Mouse (Mus musculus) kidney, postnatal 4 days (tissue): ENCODE results near the gene Snrpa1.
"Not testable (repeated sequence)": the region's sequence is repeated elsewhere in the genome, so short reads cannot be mapped to it uniquely, and the experiment has no call there.

Experiments
- DNase-seq, 2 experiments: peaks; one replicate each; pipeline ENCODE4 v3.0.0; 2021; ENCODE audit warnings: mixed read lengths in 2 of 2

Gene Snrpa1

DNA sequence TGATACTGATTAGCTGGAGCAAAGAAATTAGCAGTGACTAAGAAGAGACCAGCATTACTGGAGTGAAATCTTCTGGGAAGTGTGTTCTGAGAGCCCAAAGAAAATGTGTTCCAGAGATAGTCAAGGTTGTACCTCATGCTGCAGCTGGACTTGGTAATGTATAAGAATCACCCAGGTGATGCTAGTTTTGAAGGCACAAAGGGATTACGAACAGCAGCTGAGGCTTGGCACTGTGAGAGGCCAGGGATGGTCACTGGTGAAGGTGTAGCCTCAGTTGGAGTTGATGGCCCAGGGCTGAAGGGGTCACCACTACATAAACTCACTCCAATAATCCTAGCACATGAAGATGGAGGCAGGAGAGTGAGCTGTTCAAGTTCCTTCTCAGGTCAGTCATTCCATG lies at the start of gene Snrpa1:
Gene Snrpa1 (plus strand): TSS at position 301 of the 400 bp plus-strand sequence.
- DNase-seq = no peak

DNA sequence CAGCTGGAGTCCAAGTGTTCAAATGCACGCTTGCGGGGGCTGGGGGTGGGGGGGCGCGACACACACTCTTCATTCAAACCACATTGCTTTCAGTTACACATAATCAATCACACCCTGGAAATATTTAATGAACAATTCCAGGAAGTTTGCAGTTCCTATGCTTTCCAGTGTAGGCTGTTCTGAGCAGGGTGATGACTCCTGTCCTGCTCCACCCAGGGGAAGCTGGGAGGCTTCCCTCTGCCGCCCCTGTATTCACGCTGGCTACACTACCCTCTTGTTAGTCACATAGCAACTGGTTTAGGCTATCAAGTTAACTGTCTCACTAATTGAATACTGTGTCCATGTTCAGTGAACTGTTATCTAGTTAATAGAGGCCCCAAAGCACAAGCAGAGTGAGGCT lies 48.3 kb upstream of the Snrpa1 start:
- DNase-seq = no peak

DNA sequence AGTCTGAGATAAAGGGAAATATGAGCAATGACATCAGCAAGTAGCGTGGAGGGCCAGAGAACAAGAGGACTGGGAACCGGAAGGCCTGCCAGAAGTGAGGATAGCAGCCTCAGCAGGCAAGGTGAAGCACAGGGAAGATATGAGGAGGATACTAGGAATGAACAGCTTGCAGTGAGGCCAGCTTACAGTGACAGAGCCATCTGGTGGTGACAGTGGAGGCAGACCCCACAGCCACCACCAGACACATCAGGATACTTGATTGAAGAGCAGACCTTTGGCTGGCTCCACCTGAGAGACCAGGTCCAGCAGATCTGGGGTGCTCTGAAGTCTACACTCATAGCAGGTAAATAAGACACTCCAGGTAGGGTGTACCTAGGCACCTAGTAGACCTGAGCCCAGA lies 31.1 kb upstream of the Snrpa1 start:
- peak; percentile 35 to 57 for DNase-seq

DNA sequence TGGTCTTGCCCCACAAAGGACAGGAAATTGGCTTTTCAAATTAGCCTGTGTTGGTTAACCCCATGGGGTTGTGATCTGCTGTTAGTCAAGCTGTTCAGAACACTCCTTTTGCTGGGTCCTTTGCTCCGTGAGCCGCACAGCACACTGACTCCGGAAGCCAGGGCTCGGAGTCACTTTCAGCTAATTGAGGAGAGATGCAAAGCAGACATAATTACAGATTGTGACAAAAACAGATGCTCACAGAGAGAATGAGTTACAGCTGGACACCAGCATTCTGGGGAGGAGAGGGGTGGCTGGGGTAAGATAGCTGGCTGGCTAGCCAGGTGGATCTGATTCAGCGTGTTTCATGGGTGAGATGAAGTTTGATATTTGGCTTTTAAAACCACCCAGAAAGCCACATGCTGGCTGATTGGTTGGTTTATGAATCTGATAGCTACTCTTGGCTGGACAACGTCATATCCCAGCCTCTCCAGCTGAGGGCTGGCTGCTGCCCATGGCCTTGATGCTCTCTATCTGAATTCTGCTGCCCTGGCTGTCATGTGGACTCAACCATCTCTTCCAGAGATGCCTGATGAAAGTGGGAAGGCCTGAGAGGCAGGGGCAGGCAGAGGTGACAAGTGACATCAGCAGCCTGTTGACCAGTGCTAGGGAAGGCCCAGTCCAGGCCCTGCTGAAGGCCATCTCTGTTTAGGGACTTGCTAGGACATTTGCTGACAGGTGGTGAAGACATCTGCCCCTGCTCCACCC lies 29.9 kb upstream of the Snrpa1 start:
- no peak for DNase-seq

DNA sequence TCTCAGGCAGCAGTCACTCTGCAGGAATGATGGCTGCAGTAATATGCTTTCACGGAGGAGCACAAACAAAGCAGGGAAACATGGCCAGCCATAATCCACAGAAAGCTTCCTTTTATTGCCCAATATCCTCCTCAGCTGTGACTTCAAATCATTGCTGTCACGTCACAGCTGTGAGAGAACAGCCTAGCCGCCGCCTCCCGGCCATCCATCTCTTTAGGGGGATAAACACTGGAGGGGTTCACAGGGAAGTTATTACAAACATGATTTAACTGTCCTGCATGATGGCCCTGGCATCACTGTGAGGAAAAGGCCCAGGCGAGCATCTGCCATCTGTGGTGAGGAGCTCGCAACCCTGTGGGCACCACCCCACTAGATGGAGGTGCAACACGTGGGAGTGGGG lies 22.0 kb upstream of the Snrpa1 start:
- DNase-seq = no peak

DNA sequence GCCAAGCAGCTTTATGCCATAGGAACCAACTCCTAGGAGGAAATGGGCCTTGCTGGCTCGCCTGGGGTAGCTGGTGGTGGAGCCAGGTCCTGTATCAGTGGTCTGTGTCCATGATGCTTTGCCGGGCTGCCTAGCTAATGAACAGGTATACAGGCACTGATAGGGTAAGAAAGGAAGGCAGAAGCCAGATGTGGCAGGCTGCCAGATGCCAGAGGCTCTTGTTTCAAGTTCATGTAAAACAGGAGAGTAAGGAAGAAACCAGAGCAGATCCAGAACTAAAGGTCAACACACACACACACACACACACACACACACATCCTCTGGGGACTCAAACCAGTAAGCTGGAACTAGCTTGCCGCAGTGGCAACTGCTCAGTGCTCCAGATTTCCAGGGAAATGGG lies 20.5 kb upstream of the Snrpa1 start:
- peak; percentile 28 to 30 for DNase-seq

DNA sequence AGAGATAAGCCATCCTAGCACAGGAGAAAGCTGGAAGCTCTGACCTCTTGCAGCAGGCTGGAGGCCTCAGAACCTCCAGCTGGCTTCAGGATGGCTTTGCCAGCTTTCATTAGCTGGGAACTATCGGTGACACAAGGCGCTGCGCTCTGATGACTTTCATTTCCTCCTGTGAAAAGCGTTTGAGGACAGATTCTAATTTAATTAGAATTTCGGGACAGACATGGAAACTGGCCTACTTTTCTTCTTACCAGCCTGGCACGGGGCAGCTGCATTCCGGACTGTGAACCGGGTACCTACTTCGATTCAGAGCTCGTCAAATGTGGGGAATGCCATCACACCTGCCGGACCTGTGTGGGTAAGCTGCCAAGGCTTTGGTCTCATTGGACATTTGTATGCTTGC lies 20.1 kb upstream of the Snrpa1 start:
- DNase-seq = no peak

DNA sequence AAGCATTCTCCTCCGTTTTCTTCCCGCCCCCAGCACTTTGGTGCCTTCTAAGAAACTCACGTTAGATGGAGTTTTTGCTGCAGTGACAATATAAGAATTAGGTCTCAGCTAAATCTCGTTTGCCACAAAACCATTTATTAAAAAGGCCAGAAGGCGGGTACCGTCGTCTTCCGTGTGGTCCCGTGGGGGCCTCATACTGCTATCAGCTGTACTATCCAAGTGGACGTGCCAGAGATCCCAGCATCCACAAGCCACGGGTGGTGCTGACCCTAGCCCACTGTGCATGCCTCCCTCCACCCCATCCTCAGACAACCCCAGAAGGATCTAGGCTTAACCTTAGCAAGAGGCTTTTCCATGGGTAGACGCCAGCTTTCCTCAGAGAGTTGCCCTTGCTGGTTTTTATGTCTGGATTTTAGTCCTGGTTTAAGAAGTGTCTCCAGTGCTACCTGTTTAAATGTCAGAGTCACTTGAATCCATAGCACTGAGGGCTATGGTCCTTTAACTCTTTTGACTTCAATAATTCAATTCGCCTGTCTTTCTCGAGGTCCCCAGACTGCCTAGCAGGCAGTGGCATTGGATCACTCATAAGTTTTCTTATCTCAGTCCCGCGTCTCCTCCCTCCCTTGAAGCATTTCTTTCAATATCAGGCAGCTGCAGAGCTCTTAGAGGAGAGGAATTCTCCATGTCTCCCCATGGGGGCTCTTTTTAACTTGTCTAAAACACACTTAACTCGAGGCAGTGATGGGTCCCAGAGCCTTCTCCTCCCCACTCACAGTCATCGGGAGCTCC lies 18.6 kb upstream of the Snrpa1 start:
- no peak for DNase-seq

DNA sequence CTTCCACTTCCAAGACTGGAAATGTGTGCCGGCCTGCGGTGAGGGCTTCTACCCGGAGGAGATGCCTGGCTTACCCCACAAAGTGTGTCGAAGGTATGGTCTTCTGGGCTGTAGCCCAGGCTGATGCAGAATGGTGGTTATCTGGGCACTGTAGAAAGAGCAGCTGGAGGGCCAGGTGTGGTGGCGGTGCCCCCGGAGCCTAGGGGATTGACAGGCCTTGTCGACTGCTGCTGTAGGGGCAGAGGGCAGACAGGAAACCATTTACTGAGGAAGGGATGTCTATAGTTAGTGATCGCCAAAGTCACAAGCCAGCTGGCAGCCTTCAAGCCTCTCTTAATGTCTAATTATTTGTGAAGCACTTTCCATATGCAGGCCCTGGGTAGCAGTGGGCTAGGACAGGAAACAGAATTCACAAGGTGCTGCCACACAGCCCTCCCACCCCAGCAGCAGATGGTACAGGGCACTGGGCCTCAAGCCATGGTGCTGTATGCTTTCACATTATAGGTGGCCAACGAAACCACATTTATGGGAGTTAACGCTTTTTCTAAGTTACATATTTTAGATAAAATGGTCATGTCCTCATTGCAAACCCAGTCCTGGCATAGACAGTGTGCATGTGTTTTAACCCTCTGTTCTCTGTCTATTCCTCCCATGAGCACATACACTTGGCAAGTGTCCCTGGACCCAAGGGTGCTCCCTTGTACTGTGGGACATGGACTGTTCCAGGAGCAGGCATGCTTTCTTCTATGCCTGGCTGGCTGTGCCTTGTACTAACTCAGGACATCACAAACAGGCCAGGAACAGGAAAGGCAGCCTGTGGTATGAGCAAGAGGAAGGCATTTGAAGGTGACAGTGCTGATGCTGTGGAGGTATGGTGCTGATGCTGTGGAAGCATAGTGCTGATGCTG lies 15.0 kb upstream of the Snrpa1 start, which contains the start of gene Gm45213:
Gene Gm45213 (plus strand): TSS at position 51 of the 908 bp plus-strand sequence.
- DNase-seq = no peak

DNA sequence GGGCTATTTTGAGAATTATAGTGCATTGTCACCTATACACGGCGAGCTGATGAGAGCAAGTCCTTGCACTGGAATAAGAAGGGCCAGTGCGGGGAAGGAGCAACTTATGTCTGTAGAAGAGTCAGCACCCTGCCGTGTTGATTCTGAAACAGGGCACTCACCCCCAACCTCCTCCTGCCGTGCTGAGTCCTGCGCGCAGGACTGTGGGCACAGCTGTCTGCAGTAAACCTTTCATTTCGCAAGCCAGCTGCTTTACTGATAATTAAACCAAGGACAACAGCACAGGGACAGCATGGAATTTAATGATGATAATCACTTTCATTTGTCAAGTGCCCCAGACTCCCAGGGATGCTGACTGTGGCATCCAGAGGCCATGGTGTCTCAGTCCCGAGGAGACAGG lies 14.2 kb upstream of the Snrpa1 start:
- DNase-seq = no peak

DNA sequence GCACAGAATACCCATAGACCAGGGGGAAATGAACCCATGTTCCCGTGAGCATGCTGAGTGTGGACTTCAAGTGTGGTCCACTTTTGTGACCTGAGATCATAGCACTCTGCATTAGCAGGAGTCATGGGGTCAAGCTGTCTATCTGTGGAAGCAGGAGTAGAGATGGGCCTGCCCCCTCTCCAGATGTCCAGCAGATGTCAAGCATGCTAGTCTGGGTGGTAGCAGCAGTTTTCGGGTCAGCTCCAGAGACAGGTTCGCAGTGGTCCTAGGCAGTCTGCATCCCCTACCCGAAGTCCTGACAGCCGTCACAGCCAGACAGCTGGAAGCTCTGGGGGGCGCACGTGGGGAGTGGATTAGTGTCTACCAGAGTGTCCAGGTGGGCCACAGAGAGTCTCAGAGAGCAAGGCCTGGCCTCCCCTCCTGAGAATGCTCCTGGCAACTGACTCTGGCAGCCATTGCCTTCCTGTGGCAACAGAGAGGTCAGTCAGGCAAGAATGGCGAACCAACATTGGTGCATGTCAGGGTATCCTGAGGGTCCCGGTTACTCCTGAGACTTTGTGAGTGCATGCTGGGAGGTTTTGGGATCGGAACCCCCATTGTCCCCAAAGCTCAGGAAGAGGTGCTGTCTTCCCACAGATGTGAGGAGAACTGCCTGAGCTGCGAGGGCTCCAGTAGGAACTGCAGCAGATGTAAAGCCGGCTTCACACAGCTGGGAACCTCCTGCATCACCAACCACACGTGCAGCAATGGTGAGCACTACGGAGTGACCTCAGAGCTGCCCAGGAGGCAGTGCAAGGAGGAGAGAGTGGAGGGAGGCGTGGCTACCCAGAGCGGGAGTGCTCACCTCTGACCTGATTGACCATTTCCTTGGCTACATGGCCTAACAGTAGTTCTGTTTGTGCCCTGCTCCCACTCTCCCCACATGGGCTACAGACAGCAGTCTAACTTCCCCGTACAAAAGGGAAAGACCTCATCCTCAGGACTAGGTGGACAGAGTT lies 11.6 kb upstream of the Snrpa1 start:
- DNase-seq = peak in 1 of 2 experiments; percentile 34

DNA sequence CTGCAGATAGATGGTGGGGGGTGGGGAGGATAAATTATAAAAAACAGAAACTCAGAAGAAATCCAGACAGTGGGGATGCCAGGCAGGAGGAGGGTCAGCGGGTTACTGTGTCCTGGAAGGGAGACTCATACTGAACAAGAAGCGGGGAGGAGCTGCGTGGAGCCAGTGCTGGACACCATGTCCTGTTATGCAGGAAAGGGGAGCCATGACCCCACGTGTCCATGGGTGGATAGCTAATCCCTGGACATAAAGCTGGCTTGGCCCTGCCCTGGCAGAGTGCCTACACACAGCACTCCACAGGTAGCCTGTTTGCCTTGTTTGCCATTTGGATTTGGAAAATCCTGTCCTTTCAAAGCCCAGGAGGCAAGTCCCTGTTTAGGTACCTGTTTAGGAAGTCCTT lies 10.8 kb upstream of the Snrpa1 start:
- DNase-seq = no peak

DNA sequence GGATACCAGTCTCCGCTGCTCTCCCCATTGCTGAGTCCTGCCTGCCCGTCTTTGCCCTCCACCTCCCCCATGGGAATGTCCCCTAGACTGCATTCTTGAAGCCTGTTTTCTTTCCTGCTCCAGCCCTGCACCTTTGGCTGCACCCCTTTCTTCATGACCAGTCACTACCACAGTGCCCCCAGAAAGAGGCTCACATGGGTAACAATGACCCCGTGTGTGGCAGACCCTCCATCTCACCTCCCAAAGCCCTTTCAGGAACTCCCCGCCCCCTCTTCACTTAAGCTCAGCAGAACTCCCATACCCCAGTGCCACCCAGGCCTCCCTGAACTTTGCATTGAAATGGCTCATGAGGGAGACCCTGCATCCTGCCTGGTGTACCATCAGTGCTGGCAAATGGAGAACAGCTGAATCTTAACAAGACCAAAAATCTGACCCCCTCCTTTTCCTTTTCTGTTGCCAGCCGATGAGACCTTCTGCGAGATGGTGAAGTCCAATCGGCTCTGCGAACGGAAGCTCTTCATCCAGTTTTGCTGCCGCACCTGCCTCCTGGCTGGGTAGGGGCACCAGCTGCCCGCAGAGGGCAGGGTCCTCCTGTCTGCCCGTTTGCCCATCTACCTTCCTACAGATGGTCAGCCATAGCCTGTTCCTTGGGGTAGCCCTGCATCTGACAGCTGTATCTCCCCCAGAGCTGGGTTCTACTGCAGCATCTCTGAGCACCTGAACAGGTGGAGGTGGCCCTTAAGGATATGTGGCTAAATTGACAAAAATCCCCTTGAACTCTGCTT lies 10.2 kb upstream of the Snrpa1 start:
- DNase-seq = no peak

DNA sequence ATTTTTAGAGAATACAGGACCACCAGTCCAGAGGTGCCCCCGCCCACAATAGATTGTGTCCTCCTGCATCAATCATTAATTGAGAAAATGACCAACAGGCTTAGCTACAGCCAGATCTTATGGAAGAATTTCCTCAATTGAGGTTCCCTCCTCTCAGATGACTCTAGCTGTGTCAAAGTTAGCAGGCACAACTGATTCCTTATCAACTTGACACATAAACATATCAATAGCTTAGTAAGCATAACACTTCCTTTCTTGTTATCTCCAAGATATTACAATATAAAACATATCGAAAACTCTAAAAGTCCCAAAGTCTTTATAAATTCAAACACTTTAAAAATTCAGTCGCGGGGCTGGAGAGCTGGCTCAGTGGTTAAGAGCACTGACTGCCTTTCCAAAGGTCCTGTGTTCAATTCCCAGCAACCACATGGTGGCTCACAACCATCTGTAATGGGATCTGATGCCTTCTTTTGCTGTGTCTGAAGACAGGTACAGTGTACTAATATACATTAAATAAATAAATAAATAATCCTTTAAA lies 4.8 kb upstream of the Snrpa1 start:
- no peak for DNase-seq

DNA sequence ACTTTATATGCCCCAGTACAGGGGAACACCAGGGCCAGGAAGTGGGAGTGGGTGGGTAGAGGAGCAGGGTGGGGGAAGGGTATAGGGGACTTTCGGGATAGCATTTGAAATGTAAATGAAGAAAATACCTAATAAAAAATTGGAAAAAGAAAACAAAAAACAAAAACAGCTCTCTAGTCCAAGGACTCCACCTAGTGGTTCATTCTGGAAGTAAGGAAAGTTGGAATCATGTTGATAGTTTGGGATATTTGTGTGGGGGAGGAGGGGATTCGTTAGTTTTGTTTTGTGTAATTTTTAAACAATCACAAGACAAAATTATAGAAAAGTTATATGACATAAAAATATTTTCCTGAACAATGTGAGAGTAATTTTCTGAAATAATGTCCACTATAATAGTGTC lies 3.4 kb upstream of the Snrpa1 start:
- DNase-seq = not testable (repeated sequence)

DNA sequence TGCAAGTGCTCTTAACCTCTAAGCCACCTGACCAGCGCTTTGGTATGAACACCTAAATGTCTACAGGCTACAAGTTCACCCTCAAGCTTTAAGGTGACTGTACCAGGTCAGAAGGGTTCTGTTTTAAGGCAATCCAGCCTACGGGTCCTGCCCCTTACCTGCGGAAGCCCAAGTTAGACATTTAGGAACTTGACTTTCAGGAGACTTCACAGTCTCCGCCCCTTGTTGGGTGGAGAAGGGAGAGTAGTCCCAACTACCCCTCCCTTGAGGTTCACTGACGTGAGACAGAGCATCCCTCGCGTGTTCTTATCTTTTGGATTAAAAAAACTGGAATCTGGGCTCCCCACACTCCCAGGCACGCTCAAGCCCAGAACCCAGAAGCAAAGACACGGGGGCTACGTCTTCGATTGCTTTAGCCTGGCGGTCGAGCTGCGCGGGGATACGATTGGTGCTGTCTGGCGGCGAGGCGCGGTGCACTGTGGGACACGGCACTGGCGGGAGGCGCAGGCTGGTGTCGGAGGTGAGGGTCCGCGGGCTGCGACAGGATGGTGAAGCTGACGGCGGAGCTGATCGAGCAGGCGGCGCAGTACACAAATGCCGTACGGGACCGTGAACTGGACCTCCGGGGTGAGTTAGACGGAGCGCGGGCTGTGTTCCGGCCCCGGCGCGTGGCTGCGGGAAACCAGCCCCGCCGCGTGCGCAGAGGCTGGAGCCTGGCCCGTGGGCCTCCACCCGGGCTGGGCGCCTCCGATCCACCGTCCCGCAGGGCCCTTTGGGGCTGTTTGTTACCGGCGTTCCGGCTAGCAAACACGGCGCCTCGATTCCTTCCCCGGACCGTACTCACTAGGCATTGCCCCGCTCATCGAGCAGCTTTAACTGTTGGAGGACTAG lies 1.5 kb downstream of the Snrpa1 start:
- peak; percentile 92 to 94 for DNase-seq

DNA sequence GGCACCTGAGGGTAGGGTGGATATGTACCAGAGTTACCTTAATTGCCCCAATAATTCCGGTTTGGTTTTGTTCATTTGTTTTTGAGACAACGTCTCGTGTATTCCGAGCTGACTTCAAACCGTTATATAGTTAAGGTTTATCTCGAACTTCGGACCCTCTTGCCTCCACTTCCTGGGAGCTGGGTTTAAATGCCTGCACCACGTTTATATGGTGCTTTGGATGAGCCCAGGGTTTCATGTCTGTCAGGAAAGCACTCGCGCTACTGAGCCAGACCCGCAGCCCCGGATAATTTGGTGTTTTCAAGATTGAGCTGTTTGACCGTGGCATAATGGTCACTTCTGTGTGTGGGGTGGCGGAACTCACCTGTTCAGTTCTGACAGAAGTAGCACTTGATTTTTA lies 2.3 kb downstream of the Snrpa1 start:
- DNase-seq = no peak

DNA sequence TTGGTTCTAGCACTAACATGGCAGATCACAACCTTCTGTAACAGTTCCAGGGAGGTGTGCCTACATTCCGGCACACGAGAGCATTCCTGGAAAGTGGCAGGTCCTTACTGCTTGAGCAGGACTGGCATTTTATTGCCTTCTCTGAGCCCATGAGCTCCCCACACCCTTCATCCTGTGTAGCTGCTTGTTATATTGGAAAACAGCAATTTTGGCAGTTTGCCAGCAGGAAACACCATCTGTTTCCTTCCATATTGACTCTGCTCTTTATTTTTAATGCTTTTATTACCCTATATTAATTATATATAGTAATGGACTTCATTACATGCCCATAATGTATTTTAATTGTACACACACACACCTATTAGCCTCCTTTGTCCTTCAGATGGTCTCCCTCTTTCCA lies 17.6 kb downstream of the Snrpa1 start:
- DNase-seq = peak in 1 of 2 experiments; percentile 29

DNA sequence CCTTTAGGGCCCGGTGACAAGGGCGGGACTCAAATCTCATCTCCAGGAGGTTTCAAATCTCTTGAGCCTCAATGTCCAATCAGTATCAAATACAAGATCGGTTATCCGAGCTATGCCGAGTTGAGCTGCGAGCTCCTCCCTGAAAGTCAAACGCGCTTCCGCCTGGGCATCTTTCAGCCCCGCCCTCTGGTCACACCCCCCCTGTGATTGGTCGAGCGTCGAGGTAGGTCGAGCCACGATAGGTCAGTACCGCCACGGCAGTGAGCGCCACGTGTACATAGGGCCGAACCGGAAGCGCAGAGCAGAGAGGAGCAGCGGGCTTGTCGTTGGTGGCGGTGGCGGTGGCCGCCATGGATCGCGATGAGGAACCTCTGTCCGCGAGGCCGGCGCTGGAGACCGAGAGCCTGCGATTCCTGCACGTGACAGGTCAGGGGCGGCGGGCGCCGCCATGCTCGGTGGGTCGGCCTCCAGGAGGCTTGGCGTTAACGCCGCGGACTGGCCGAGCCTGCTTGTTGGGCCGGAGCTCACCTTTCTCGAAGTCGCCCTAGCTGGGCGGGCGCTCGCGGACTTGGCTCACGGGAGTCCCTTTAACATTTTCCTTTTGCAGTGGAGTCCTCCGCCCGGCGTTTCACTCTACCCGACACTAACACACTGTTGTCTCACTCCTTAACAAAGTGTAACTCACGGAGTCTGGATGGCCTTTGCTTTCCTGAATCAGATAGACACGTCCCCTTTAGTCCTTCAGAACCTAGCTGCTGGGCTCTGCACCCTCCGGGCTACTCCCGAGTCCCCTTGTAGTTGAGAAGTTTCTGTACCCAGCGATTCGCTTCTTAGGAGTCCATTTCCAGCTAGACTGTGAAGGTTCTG lies 20.8 kb downstream of the Snrpa1 start, which contains the start of gene Selenos:
Gene Selenos (plus strand): TSS at position 286 of the 867 bp plus-strand sequence.
- DNase-seq = peak; percentile 97 to 98
